10 mouse cellular contexts compared by ENCODE assay signal in genomic region chr9:107545602-107546001, GRCm38 (mm10). TPM values are rescaled to one million over a fixed set of nuclear protein-coding genes. Genes with fewer than 3 reads are reported as not detected.
DNase-seq lines count a peak whose midpoint lies in the region; ATAC-seq and TF ChIP-seq lines count a peak whose summit lies in the region.
"Had no signal": no experiment of that assay in that cellular context is flagged by ENCODE, and none has a peak within 500 bp of the region (broad histone marks: within the 10 kb centered on the region; RNA-seq: fewer than 3 reads in every experiment).

No protein-coding gene starts in this region.

- no peaks in the 10 kb centered on the region for H3K9me3 ChIP-seq in forebrain, embryonic 10.5 days
- no peaks in the 10 kb centered on the region for H3K9me3 ChIP-seq in forebrain, embryonic 16.5 days (ENCODE audit: control insufficient read depth, low read length)
- H3K9me3 ChIP-seq in liver, postnatal 0 days (ENCODE audit: low read length): no peaks in the 10 kb centered on the region
- H3K9me3 ChIP-seq: heart, embryonic 13.5 days had no signal

- peaks cover 34% of the 10 kb centered on the region for H3K27me3 ChIP-seq in forebrain, embryonic 10.5 days (ENCODE audit: poor library complexity, severe bottlenecking)
- H3K27me3 ChIP-seq in forebrain, embryonic 16.5 days (replicated peaks; ENCODE audit: control insufficient read depth, insufficient read depth, low read length): peaks cover 13% of the 10 kb centered on the region
- no peaks in the 10 kb centered on the region for H3K27me3 ChIP-seq in thymus, adult 2 months (ENCODE audit: control insufficient read depth, insufficient read depth, low read length)
- H3K27me3 ChIP-seq in liver, postnatal 0 days (ENCODE audit: insufficient read depth, low read length): 0 out of 2 replicates have a peak, but pooled peaks cover 3% of the 10 kb centered on the region
- no peaks in the 10 kb centered on the region for H3K27me3 ChIP-seq in spleen, adult 2 months (ENCODE audit: control insufficient read depth, insufficient read depth, low read length)
- H3K27me3 ChIP-seq: Patski had no signal

- no peak for TF ChIP-seq EP300 in liver, postnatal 0 days (IDR thresholded peaks at IDR 0.05; ENCODE audit: low read depth)

- peak overlapping the region; percentile 16; the same call in 1 of the 2 replicates for H3K4me3 ChIP-seq in forebrain, embryonic 10.5 days
- no peak overlapping the region for H3K4me3 ChIP-seq in forebrain, embryonic 16.5 days (replicated peaks; ENCODE audit: low read length)
- H3K4me3 ChIP-seq in thymus, adult 2 months (ENCODE audit: control insufficient read depth, insufficient read depth, low read length): no peak overlapping the region
- H3K4me3 ChIP-seq in cortical plate, adult 2 months (ENCODE audit: insufficient read depth, low read length): no peak overlapping the region
- H3K4me3 ChIP-seq in liver, postnatal 0 days (ENCODE audit: low read depth, low read length): no peak overlapping the region
- H3K4me3 ChIP-seq in spleen, adult 2 months (ENCODE audit: extremely low read depth, insufficient read depth, insufficient read length): no peak overlapping the region
- H3K4me3 ChIP-seq: heart, embryonic 13.5 days had no signal

- 5% methylated on average over 3 of the region's 3 CpGs for WGBS in forebrain, embryonic 10.5 days
- 7% methylated on average over 3 of the region's 3 CpGs for WGBS in forebrain, embryonic 16.5 days
- WGBS in thymus, adult 2 months: 26% methylated on average over 3 of the region's 3 CpGs
- WGBS in liver, postnatal 0 days (ENCODE audit: insufficient replicate concordance): 10% methylated on average over 3 of the region's 3 CpGs
- WGBS in spleen, adult 2 months: 17% methylated on average over 3 of the region's 3 CpGs

- peaks cover 23% of the 10 kb centered on the region for H3K36me3 ChIP-seq in forebrain, embryonic 10.5 days (replicated peaks)
- H3K36me3 ChIP-seq in forebrain, embryonic 16.5 days (ENCODE audit: control insufficient read depth, insufficient read depth): peaks cover 9% of the 10 kb centered on the region
- no peaks in the 10 kb centered on the region for H3K36me3 ChIP-seq in thymus, adult 2 months (ENCODE audit: control insufficient read depth, insufficient read depth, low read length)
- peaks cover 3% of the 10 kb centered on the region; the same call in 1 of the 2 replicates for H3K36me3 ChIP-seq in liver, postnatal 0 days (replicated peaks; ENCODE audit: insufficient read depth, low read length)
- H3K36me3 ChIP-seq in spleen, adult 2 months (ENCODE audit: control insufficient read depth, insufficient read depth, low read length): peaks cover 3% of the 10 kb centered on the region; the same call in 1 of the 2 replicates

- ATAC-seq in forebrain, embryonic 16.5 days: no peak
- ATAC-seq in liver, postnatal 0 days: no peak
- ATAC-seq: Patski had no signal

- DNase-seq in forebrain, embryonic 10.5 days (ENCODE audit: extremely low spot score, low spot score): peak; percentile 77
- peak; percentile 73 for DNase-seq in thymus, adult 2 months
- DNase-seq in thymus, adult 18-20 months: no peak
- DNase-seq in kidney, adult 9 months: peak; percentile 86
- peak; percentile 85 for DNase-seq in liver, postnatal 0 days
- DNase-seq in spleen, adult 2 months (ENCODE audit: low read depth in 1 of 2, low spot score in 2 of 2): peak in 1 of 2 experiments; percentile 67

- no peak for TF ChIP-seq POLR2A in thymus, adult 2 months (IDR thresholded peaks at IDR 0.05; ENCODE audit: control insufficient read depth, extremely low read depth, insufficient read depth, low read length, poor library complexity)
- no peak for TF ChIP-seq POLR2A in cortical plate, adult 2 months (IDR thresholded peaks at IDR 0.05; ENCODE audit: extremely low read depth, insufficient read depth, low read length)
- no peak for TF ChIP-seq POLR2A in spleen, adult 2 months (IDR thresholded peaks at IDR 0.05; ENCODE audit: low read depth, low read length)

- H3K27ac ChIP-seq in forebrain, embryonic 10.5 days: no peak overlapping the region
- H3K27ac ChIP-seq in forebrain, embryonic 16.5 days (ENCODE audit: low read length): no peak overlapping the region
- H3K27ac ChIP-seq in thymus, adult 2 months (ENCODE audit: control insufficient read depth, insufficient read depth, low read length): no peak overlapping the region
- no peak overlapping the region for H3K27ac ChIP-seq in cortical plate, adult 2 months (ENCODE audit: insufficient read depth, low read length)
- no peak overlapping the region for H3K27ac ChIP-seq in liver, postnatal 0 days (ENCODE audit: low read depth)
- no peak overlapping the region for H3K27ac ChIP-seq in spleen, adult 2 months (ENCODE audit: insufficient read depth, low read length)
- H3K27ac ChIP-seq: heart, embryonic 13.5 days had no signal

- peaks cover 63% of the 10 kb centered on the region for H3K4me1 ChIP-seq in forebrain, embryonic 10.5 days
- H3K4me1 ChIP-seq in forebrain, embryonic 16.5 days (replicated peaks; ENCODE audit: control insufficient read depth, insufficient read depth, low read length): peaks cover 41% of the 10 kb centered on the region
- H3K4me1 ChIP-seq in thymus, adult 2 months (replicated peaks; ENCODE audit: control insufficient read depth, insufficient read depth, low read length): peaks cover 39% of the 10 kb centered on the region
- no peaks in the 10 kb centered on the region for H3K4me1 ChIP-seq in cortical plate, adult 2 months (ENCODE audit: control insufficient read depth, insufficient read depth, low read length)
- peaks cover 37% of the 10 kb centered on the region for H3K4me1 ChIP-seq in liver, postnatal 0 days (ENCODE audit: insufficient read depth)
- H3K4me1 ChIP-seq in spleen, adult 2 months (ENCODE audit: control insufficient read depth, insufficient read depth, insufficient read length): peaks cover 24% of the 10 kb centered on the region; the same call in 1 of the 2 replicates

- TF ChIP-seq CTCF in thymus, adult 2 months (IDR thresholded peaks at IDR 0.05; ENCODE audit: borderline replicate concordance, control insufficient read depth, extremely low read depth, insufficient read depth, low read length, poor library complexity): 0 out of 2 replicates have a peak, but pooled peaks have one; percentile 20
- peak; percentile 79 for TF ChIP-seq CTCF in cortical plate, adult 2 months (IDR thresholded peaks at IDR 0.05; ENCODE audit: extremely low read depth, insufficient read depth, low read length)
- peak; percentile 97 for TF ChIP-seq CTCF in liver, postnatal 0 days (IDR thresholded peaks at IDR 0.05; ENCODE audit: low read depth)
- peak; percentile 83; the same call in 1 of the 2 replicates for TF ChIP-seq CTCF in spleen, adult 2 months (IDR thresholded peaks at IDR 0.05; ENCODE audit: extremely low read depth, insufficient read depth, insufficient read length, insufficient replicate concordance)

- no peak overlapping the region for H3K4me2 ChIP-seq in forebrain, embryonic 16.5 days (ENCODE audit: low read length)
- no peak overlapping the region for H3K4me2 ChIP-seq in liver, postnatal 0 days (ENCODE audit: low read depth, low read length)
- H3K4me2 ChIP-seq: heart, embryonic 13.5 days had no signal

- no peak overlapping the region for H3K9ac ChIP-seq in forebrain, embryonic 16.5 days (replicated peaks; ENCODE audit: low read depth, low read length)
- no peak overlapping the region for H3K9ac ChIP-seq in liver, postnatal 0 days (replicated peaks)
- H3K9ac ChIP-seq: heart, embryonic 13.5 days had no signal

RNA-seq across cellular contexts. Expression of gene Zmynd10, which starts 1.5 kb away (rescaled TPM):
- 0.74 and 1.4 TPM in 2 replicates for polyA plus RNA-seq in forebrain, embryonic 10.5 days (2016; fragmentation: Nextera tagmentation; extraction: Ambion mirVana)
- polyA plus RNA-seq in forebrain, embryonic 16.5 days (2015; fragmentation: Nextera tagmentation; extraction: Ambion mirVana): 2.2 and 3.2 TPM in 2 replicates
- polyA plus RNA-seq in thymus, adult 2 months (2012; rRNA removed): 2.9 and 3.4 TPM in 2 replicates
- 6.0 and 6.7 TPM in 2 replicates for polyA plus RNA-seq in cortical plate, adult 2 months (2012; rRNA removed)
- polyA plus RNA-seq in liver, postnatal 0 days (2015; fragmentation: Nextera tagmentation; extraction: Ambion mirVana): 0.59 and 0.73 TPM in 2 replicates
- 0.84 and 0.88 TPM in 2 replicates for polyA plus RNA-seq in spleen, adult 2 months (2012; rRNA removed)
- polyA plus RNA-seq: heart, embryonic 13.5 days had no signal

RNA-seq across cellular contexts. Expression of gene Nprl2, which starts 3.6 kb away (rescaled TPM):
- 36.7 and 37.3 TPM in 2 replicates for polyA plus RNA-seq in forebrain, embryonic 10.5 days (2016; fragmentation: Nextera tagmentation; extraction: Ambion mirVana)
- polyA plus RNA-seq in forebrain, embryonic 16.5 days (2015; fragmentation: Nextera tagmentation; extraction: Ambion mirVana): 88.4 and 89.8 TPM in 2 replicates
- 74.5 and 83.5 TPM in 2 replicates for polyA plus RNA-seq in thymus, adult 2 months (2012; rRNA removed)
- 66.7 and 67.2 TPM in 2 replicates for polyA plus RNA-seq in cortical plate, adult 2 months (2012; rRNA removed)
- 8.5 TPM in 2 replicates for polyA plus RNA-seq in liver, postnatal 0 days (2015; fragmentation: Nextera tagmentation; extraction: Ambion mirVana)
- polyA plus RNA-seq in spleen, adult 2 months (2012; rRNA removed): 24.4 and 26.3 TPM in 2 replicates

RNA-seq across cellular contexts. Expression of gene Cyb561d2, which starts 3.6 kb away (rescaled TPM):
- 20.4 and 21.0 TPM in 2 replicates for polyA plus RNA-seq in forebrain, embryonic 10.5 days (2016; fragmentation: Nextera tagmentation; extraction: Ambion mirVana)
- polyA plus RNA-seq in forebrain, embryonic 16.5 days (2015; fragmentation: Nextera tagmentation; extraction: Ambion mirVana): 35.7 and 38.5 TPM in 2 replicates
- polyA plus RNA-seq in thymus, adult 2 months (2012; rRNA removed): 78.7 and 84.3 TPM in 2 replicates
- polyA plus RNA-seq in cortical plate, adult 2 months (2012; rRNA removed): 29.5 and 31.3 TPM in 2 replicates
- polyA plus RNA-seq in liver, postnatal 0 days (2015; fragmentation: Nextera tagmentation; extraction: Ambion mirVana): 18.5 and 19.6 TPM in 2 replicates
- polyA plus RNA-seq in spleen, adult 2 months (2012; rRNA removed): 33.1 and 42.8 TPM in 2 replicates

RNA-seq across cellular contexts. Expression of gene Rassf1, which starts 5.8 kb away (rescaled TPM):
- polyA plus RNA-seq in forebrain, embryonic 10.5 days (2016; fragmentation: Nextera tagmentation; extraction: Ambion mirVana): 57.4 and 59.6 TPM in 2 replicates
- 43.4 and 45.4 TPM in 2 replicates for polyA plus RNA-seq in forebrain, embryonic 16.5 days (2015; fragmentation: Nextera tagmentation; extraction: Ambion mirVana)
- 48.8 and 50.8 TPM in 2 replicates for polyA plus RNA-seq in thymus, adult 2 months (2012; rRNA removed)
- polyA plus RNA-seq in cortical plate, adult 2 months (2012; rRNA removed): 24.4 and 24.5 TPM in 2 replicates
- polyA plus RNA-seq in liver, postnatal 0 days (2015; fragmentation: Nextera tagmentation; extraction: Ambion mirVana): 12.4 and 15.1 TPM in 2 replicates
- polyA plus RNA-seq in spleen, adult 2 months (2012; rRNA removed): 20.9 and 23.5 TPM in 2 replicates

RNA-seq across cellular contexts. Expression of gene Tmem115, which starts 11.9 kb away (rescaled TPM):
- 33.0 and 35.8 TPM in 2 replicates for polyA plus RNA-seq in forebrain, embryonic 10.5 days (2016; fragmentation: Nextera tagmentation; extraction: Ambion mirVana)
- polyA plus RNA-seq in forebrain, embryonic 16.5 days (2015; fragmentation: Nextera tagmentation; extraction: Ambion mirVana): 41.9 and 44.5 TPM in 2 replicates
- polyA plus RNA-seq in thymus, adult 2 months (2012; rRNA removed): 49.6 and 55.7 TPM in 2 replicates
- polyA plus RNA-seq in cortical plate, adult 2 months (2012; rRNA removed): 35.4 and 36.5 TPM in 2 replicates
- polyA plus RNA-seq in liver, postnatal 0 days (2015; fragmentation: Nextera tagmentation; extraction: Ambion mirVana): 15.7 and 17.9 TPM in 2 replicates
- polyA plus RNA-seq in spleen, adult 2 months (2012; rRNA removed): 28.6 and 33.4 TPM in 2 replicates

Comparison
In these comparisons a context has a peak if more than half of its experiments do, and no peak if none do; other contexts are left out.
1. DNase-seq: peak in forebrain, embryonic 10.5 days (single experiment), thymus, adult 2 months (single experiment), kidney, adult 9 months (single experiment) and liver, postnatal 0 days (single experiment); none in thymus, adult 18-20 months (0 of 2).
2. CTCF ChIP-seq: peak in every context shown above with its lines; median percentile 97 in liver, postnatal 0 days; 83 in spleen, adult 2 months; 79 in cortical plate, adult 2 months; 20 in thymus, adult 2 months.